Mouse (Mus musculus) spleen, adult 2 months (tissue): ENCODE measurements around the gene Eed.

ENCODE experiments used
- CTCF ChIP-seq: fragments of 200-500 bp; IDR thresholded peaks from 2 replicates; pipeline ENCODE4 v1.5.1; 2011; ENCODE audit warnings: mild to moderate bottlenecking, inconsistent platforms; ENCODE audit not compliant: insufficient read depth, insufficient read length, insufficient replicate concordance; ENCODE audit errors: extremely low read depth
- POLR2A ChIP-seq: fragments of 200-500 bp; IDR thresholded peaks from 2 replicates; pipeline ENCODE4 v1.6.1; 2011; ENCODE audit warnings: low read depth, low read length, inconsistent platforms

DNA sequence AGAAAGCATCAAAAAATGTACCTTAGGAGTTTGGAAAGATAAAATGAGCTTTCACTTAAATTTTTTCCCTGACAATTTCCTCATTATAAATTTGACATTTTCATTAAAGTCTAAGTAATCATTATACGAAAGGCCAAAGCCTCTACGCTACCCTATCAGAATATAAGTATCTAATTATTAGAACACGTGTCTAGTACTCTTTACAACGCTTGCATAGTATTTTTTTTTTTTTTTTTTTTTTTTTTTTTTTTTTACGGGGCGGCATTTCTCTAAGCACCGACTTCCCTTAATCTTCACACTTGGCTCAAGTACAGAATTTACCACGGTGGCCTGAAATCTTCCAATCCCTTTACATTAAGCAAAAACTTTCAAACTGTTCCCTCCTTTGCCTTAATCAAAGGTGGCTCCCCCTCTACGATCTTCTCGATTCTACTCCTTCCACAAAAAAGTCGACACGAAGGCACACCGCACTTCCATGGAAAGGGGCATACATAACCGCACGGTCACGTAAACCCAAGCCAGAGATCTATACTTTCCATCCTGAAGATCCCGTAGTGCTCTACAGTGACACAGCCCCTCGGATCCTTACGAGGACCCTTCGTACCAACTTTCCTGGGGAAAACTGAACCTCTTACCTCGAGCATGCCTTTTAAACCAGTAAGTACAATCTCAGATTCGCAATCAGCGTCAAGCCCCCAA is 1.2 kb downstream of the Eed start:
- no peak for TF ChIP-seq CTCF
- TF ChIP-seq POLR2A = no peak
